Mouse (Mus musculus): ENCODE results near the gene Ripor2. TPM values are rescaled to one million over a fixed set of nuclear protein-coding genes. Genes with fewer than 3 reads are reported as not detected.

The Ripor2 gene
- polyA plus RNA-seq, 1 experiment, result 0.03 TPM

GRCm38 (mm10) chr13:24717677-24718076 is 135.7 kb downstream of the Ripor2 start:
- TF ChIP-seq GATA1 (IDR thresholded peaks at IDR 0.05; ENCODE audit: low read length) (no peak), TAL1 (IDR thresholded peaks at IDR 0.05; ENCODE audit: low read length) (no peak)
- H3K4me3 ChIP-seq (replicated peaks), result no peak overlapping the region
- H3K27me3 ChIP-seq (ENCODE audit: control insufficient read depth), result no peaks in the 10 kb centered on the region
- no peaks in the 10 kb centered on the region; the same call in 1 of the 2 replicates for H3K4me1 ChIP-seq (ENCODE audit: control insufficient read depth)
- no peaks in the 10 kb centered on the region for H3K36me3 ChIP-seq (ENCODE audit: control insufficient read depth)
- H3K9me3 ChIP-seq (ENCODE audit: control insufficient read depth, low read length), result no peaks in the 10 kb centered on the region

GRCm38 (mm10) chr13:24721502-24721901 is 139.5 kb downstream of the Ripor2 start:
- H3K27me3 ChIP-seq (ENCODE audit: control insufficient read depth), result no peaks in the 10 kb centered on the region
- no peaks in the 10 kb centered on the region for H3K36me3 ChIP-seq (ENCODE audit: control insufficient read depth)

GRCm38 (mm10) chr13:24723699-24724394 is 141.9 kb downstream of the Ripor2 start:
- TF ChIP-seq GATA1 (IDR thresholded peaks at IDR 0.05; ENCODE audit: low read length) (no peak), TAL1 (IDR thresholded peaks at IDR 0.05; ENCODE audit: low read length) (no peak)
- H3K27me3 ChIP-seq (ENCODE audit: control insufficient read depth), result no peaks in the 10 kb centered on the region
- no peak overlapping the region for H3K4me3 ChIP-seq (replicated peaks)
- no peaks in the 10 kb centered on the region for H3K4me1 ChIP-seq (ENCODE audit: control insufficient read depth)
- no peaks in the 10 kb centered on the region for H3K9me3 ChIP-seq (ENCODE audit: control insufficient read depth, low read length)
- no peaks in the 10 kb centered on the region for H3K36me3 ChIP-seq (ENCODE audit: control insufficient read depth)

More at GRCm38 (mm10) chr13:24721502-24721901, 139.5 kb downstream of the Ripor2 start:
- no peaks in the 10 kb centered on the region for H3K9me3 ChIP-seq (ENCODE audit: control insufficient read depth, low read length)
- TF ChIP-seq GATA1 (IDR thresholded peaks at IDR 0.05; ENCODE audit: low read length), result no peak
- TF ChIP-seq TAL1 (IDR thresholded peaks at IDR 0.05; ENCODE audit: low read length), result no peak
- H3K4me3 ChIP-seq (replicated peaks), result no peak overlapping the region
- H3K4me1 ChIP-seq (ENCODE audit: control insufficient read depth), result no peaks in the 10 kb centered on the region

GRCm38 (mm10) chr13:24724395-24724759 is 142.4 kb downstream of the Ripor2 start:
- H3K4me3 ChIP-seq (replicated peaks), result no peak overlapping the region
- H3K4me1 ChIP-seq (ENCODE audit: control insufficient read depth), result no peaks in the 10 kb centered on the region
- TF ChIP-seq GATA1 (IDR thresholded peaks at IDR 0.05; ENCODE audit: low read length) (no peak), TAL1 (IDR thresholded peaks at IDR 0.05; ENCODE audit: low read length) (no peak)
- no peaks in the 10 kb centered on the region for H3K27me3 ChIP-seq (ENCODE audit: control insufficient read depth)
- no peaks in the 10 kb centered on the region for H3K36me3 ChIP-seq (ENCODE audit: control insufficient read depth)
- no peaks in the 10 kb centered on the region for H3K9me3 ChIP-seq (ENCODE audit: control insufficient read depth, low read length)

GRCm38 (mm10) chr13:24729128-24729527 is 147.1 kb downstream of the Ripor2 start:
- no peaks in the 10 kb centered on the region for H3K9me3 ChIP-seq (ENCODE audit: control insufficient read depth, low read length)
- no peaks in the 10 kb centered on the region for H3K27me3 ChIP-seq (ENCODE audit: control insufficient read depth)
- H3K4me1 ChIP-seq (ENCODE audit: control insufficient read depth), result no peaks in the 10 kb centered on the region
- no peak for TF ChIP-seq TAL1 (IDR thresholded peaks at IDR 0.05; ENCODE audit: low read length)
- no peak overlapping the region for H3K4me3 ChIP-seq (replicated peaks)
- peaks cover 3% of the 10 kb centered on the region; the same call in 1 of the 2 replicates for H3K36me3 ChIP-seq (ENCODE audit: control insufficient read depth)

- Histone ChIP-seq H3K9me3 (ENCODE audit: control insufficient read depth, low read length) (no peaks in the 10 kb centered on the region), H3K4me1 (ENCODE audit: control insufficient read depth) (no peaks in the 10 kb centered on the region), H3K27me3 (ENCODE audit: control insufficient read depth) (no peaks in the 10 kb centered on the region), H3K4me3 (replicated peaks) (no peak overlapping the region), H3K36me3 (ENCODE audit: control insufficient read depth) (peaks cover 24% of the 10 kb centered on the region)
- no peak for TF ChIP-seq TAL1 (IDR thresholded peaks at IDR 0.05; ENCODE audit: low read length)
Measured at GRCm38 (mm10) chr13:24734502-24734901, 152.5 kb downstream of the Ripor2 start.

GRCm38 (mm10) chr13:24735608-24736131 is 153.7 kb downstream of the Ripor2 start:
- no peaks in the 10 kb centered on the region for H3K27me3 ChIP-seq (ENCODE audit: control insufficient read depth)
- H3K9me3 ChIP-seq (ENCODE audit: control insufficient read depth, low read length), result no peaks in the 10 kb centered on the region
- no peak for TF ChIP-seq TAL1 (IDR thresholded peaks at IDR 0.05; ENCODE audit: low read length)
- no peak for TF ChIP-seq GATA1 (IDR thresholded peaks at IDR 0.05; ENCODE audit: low read length)
- H3K4me3 ChIP-seq (replicated peaks), result no peak overlapping the region
- no peaks in the 10 kb centered on the region for H3K4me1 ChIP-seq (ENCODE audit: control insufficient read depth)
- H3K36me3 ChIP-seq (ENCODE audit: control insufficient read depth), result peaks cover 33% of the 10 kb centered on the region

- Histone ChIP-seq H3K36me3 (ENCODE audit: control insufficient read depth) (peaks cover 74% of the 10 kb centered on the region), H3K9me3 (ENCODE audit: control insufficient read depth, low read length) (no peaks in the 10 kb centered on the region)
Measured at GRCm38 (mm10) chr13:24741028-24741427, 159.0 kb downstream of the Ripor2 start, which contains the start of gene Armh2. Armh2 (plus strand) TSS chr13:24741232.

GRCm38 (mm10) chr13:24747823-24748222 is 165.8 kb downstream of the Ripor2 start:
- H3K4me3 ChIP-seq (replicated peaks), result no peak overlapping the region
- peaks cover 93% of the 10 kb centered on the region for H3K36me3 ChIP-seq (ENCODE audit: control insufficient read depth)
- peaks cover 8% of the 10 kb centered on the region for H3K4me1 ChIP-seq (ENCODE audit: control insufficient read depth)
- no peaks in the 10 kb centered on the region for H3K27me3 ChIP-seq (ENCODE audit: control insufficient read depth)
- H3K9me3 ChIP-seq (ENCODE audit: control insufficient read depth, low read length), result no peaks in the 10 kb centered on the region
- TF ChIP-seq TAL1 (IDR thresholded peaks at IDR 0.05; ENCODE audit: low read length) (no peak), GATA1 (IDR thresholded peaks at IDR 0.05; ENCODE audit: low read length) (no peak)

More at GRCm38 (mm10) chr13:24741028-24741427, 159.0 kb downstream of the Ripor2 start, which contains the start of gene Armh2:
- no peaks in the 10 kb centered on the region for H3K27me3 ChIP-seq (ENCODE audit: control insufficient read depth)
- TF ChIP-seq GATA1 (IDR thresholded peaks at IDR 0.05; ENCODE audit: low read length), result no peak
- TF ChIP-seq TAL1 (IDR thresholded peaks at IDR 0.05; ENCODE audit: low read length), result no peak
- no peaks in the 10 kb centered on the region for H3K4me1 ChIP-seq (ENCODE audit: control insufficient read depth)
- H3K4me3 ChIP-seq (replicated peaks), result no peak within 1 kb of the TSS

All from erythroblast, embryonic 14.5 days (primary cell).